Mouse (Mus musculus) cortical plate, adult 2 months (tissue): ENCODE measurements at regions not wholly inside any gene's neighbourhood (a gene's known extent, or its start where the extent isn't known, plus 50 kb on each side); places are given as distances from the start of the nearest gene placed in this dataset.

Experiments
- H3K27ac ChIP-seq: fragments of 200-500 bp; 2 replicates; pipeline ENCODE4 v1.5.1; 2012; ENCODE audit warnings: low read length, control low read depth, inconsistent platforms; ENCODE audit not compliant: insufficient read depth
- H3K4me1 ChIP-seq: fragments of 200-500 bp; 2 replicates; pipeline ENCODE4 v1.6.1; 2011; ENCODE audit warnings: low read length; ENCODE audit not compliant: control insufficient read depth, insufficient read depth
- H3K4me3 ChIP-seq: fragments of 200-500 bp; 2 replicates; pipeline ENCODE4 v1.5.1; 2011; ENCODE audit warnings: mild to moderate bottlenecking, low read length, control low read depth; ENCODE audit not compliant: insufficient read depth
- CTCF ChIP-seq: fragments of 200-500 bp; IDR thresholded peaks from 2 replicates; pipeline ENCODE4 v1.5.1; 2011; ENCODE audit warnings: mild to moderate bottlenecking, control low read depth, low read length; ENCODE audit not compliant: insufficient read depth; ENCODE audit errors: extremely low read depth
- POLR2A ChIP-seq: fragments of 200-500 bp; IDR thresholded peaks from 2 replicates; pipeline ENCODE4 v1.6.1; 2011; ENCODE audit warnings: mild to moderate bottlenecking, low read length, control low read depth; ENCODE audit not compliant: insufficient read depth; ENCODE audit errors: extremely low read depth

DNA sequence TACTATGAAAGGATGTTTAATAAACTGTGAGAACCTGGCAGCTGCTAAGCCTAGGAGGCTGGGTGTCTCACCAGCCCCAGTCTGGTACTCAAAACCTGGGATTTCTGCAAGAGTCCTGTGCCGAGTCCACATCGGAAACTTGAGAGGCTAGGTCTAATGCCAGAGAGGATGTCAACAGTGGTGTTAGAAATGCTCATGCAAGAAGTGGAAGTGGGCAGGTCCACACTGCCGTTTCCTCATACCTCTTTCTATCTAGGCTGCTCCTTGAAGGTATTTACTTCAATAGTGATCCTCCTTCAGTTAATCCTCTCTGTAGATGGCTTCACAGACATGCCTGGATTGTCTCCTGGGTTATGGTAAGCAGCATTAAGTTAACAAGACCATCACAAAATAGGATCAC lies 168.6 kb upstream of the Far2 start:
- TF ChIP-seq CTCF (no peak), POLR2A (no peak)
- no peak overlapping the region for H3K4me3 ChIP-seq
- H3K27ac ChIP-seq, result no peak overlapping the region
- H3K4me1 ChIP-seq, result no peaks in the 10 kb centered on the region

DNA sequence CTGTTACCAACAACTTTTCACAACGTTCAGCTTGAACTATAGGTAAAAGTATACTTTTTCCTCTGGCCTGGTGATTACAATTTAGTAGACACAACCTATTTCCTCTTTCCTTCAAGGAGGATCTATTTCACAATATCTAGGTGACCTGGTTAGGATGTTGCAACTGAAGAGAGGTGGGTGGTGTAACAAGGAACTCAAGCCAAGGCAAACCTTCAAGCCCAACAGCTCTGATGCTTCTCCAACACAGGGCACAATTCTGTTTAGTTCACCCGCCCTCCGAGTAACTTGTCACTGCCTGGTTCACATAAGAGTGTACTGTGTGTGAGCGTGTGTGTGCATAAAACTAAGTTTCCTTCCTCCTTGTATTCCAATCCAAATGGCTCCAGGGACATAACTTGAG lies 161.2 kb upstream of the Far2 start:
- TF ChIP-seq POLR2A (no peak), CTCF (no peak)

DNA sequence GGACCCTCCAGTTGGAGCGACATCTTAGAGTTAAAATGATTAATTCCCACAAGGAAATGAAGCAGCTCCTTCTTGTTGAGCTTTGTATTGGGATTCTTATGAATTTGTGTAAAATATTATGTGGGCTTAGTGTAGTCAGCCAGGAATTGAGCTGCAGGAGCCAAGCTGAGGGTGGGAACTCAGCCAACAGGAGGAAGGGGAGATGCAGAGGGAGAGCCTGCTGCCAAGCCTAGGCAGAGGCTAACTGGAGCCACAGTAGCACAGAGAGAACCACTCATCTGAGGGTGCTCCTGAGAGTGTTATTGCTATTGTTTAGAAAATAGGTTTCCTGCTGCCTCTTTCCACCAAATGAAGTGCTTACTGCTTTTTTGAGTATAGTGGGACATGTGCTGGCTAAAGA lies 127.4 kb upstream of the Far2 start:
- H3K4me1 ChIP-seq, result no peaks in the 10 kb centered on the region; the same call in 1 of the 2 replicates
- H3K4me3 ChIP-seq, result no peak overlapping the region
- no peak overlapping the region for H3K27ac ChIP-seq
- TF ChIP-seq POLR2A (no peak), CTCF (no peak)

More for the DNA sequence above, 161.2 kb upstream of the Far2 start:
- no peak overlapping the region for H3K4me3 ChIP-seq
- H3K4me1 ChIP-seq, result no peaks in the 10 kb centered on the region
- no peak overlapping the region for H3K27ac ChIP-seq

DNA sequence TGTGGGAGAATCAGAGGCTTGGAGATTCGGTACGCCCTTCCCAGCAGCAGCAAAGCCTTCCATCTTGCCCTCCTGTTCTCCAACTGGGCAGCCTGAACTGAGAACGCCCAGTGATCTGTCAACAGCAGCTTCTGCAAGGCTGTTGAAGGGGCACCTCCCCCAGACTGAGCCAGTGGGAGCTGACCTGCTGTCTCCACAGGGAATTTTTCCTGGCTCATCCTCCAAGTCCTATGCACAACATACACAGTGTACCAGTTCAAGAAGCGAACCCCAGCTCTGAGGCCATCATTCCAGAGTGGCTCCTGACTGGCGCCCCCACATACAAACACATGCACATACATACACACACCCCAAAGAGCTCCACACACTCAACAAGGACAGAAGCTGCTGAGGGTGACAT lies 126.0 kb upstream of the Far2 start:
- no peaks in the 10 kb centered on the region; the same call in 1 of the 2 replicates for H3K4me1 ChIP-seq
- no peak overlapping the region for H3K27ac ChIP-seq
- H3K4me3 ChIP-seq, result no peak overlapping the region
- TF ChIP-seq CTCF, result no peak
- no peak for TF ChIP-seq POLR2A

DNA sequence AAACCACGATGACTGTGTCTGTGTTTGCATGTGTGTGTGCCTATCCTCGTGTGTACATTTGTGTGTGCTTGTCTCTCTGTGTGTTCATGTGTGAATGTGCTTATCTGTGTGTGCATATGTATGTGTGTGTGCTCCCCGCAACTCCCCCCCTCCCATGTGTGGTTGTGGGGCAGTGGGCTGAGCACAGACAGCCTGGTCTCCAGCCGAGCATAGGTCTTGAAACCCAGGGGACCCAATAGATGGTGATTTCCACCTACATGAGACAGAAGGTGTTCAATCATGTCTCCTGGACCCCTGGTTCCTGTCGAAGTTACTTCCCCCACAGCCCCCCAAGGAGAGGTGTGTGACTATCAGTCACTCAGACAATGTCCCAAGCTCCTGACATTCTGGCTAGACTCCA lies 124.6 kb upstream of the Far2 start:
- H3K27ac ChIP-seq, result no peak overlapping the region
- H3K4me1 ChIP-seq, result no peaks in the 10 kb centered on the region; the same call in 1 of the 2 replicates
- no peak for TF ChIP-seq POLR2A
- TF ChIP-seq CTCF, result no peak
- no peak overlapping the region for H3K4me3 ChIP-seq

DNA sequence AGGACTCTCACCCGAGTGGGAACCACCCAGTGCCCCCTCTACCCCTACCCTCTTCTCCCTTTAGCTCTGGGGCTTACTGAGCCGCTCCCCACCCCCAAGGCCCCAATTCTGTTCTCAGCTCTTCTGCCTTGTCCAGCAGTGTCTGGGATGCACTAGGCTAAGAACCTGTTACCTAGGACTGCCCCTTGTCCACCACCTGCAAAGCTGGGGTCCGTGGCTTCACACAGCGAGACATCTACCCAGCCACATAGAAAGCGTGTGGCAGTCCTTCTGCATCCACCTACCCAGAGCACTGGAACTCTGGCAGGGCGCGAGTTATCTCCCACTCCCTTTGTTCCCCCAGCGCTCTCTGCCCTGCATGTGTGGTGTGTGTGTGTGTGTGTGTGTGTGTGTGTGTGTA lies 123.8 kb upstream of the Far2 start:
- Histone ChIP-seq H3K27ac (no peak overlapping the region), H3K4me3 (no peak overlapping the region), H3K4me1 (no peaks in the 10 kb centered on the region; the same call in 1 of the 2 replicates)
- no peak for TF ChIP-seq POLR2A
- no peak for TF ChIP-seq CTCF

DNA sequence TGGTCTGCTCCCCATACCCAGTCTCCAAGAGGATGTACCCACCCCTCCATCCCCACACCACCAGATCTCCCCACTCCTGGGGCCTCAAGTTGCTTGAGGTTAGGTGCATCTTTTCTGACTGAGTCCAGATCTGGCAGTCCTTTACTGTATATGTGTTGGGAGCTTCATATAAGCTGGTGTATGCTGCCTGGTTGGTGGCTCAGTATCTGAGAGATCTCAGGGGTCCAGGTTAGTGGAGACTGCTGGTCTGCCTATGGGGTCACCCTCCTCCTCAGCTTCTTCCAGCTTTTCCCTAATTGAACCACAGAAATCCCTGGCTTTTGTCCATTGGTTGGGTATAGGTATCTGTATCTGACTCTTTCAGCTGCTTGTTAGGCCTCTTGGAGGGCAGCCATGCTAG lies 118.1 kb upstream of the Far2 start:
- Histone ChIP-seq H3K4me3 (no peak overlapping the region), H3K4me1 (no peaks in the 10 kb centered on the region), H3K27ac (no peak overlapping the region)
- TF ChIP-seq POLR2A (no peak), CTCF (no peak)

DNA sequence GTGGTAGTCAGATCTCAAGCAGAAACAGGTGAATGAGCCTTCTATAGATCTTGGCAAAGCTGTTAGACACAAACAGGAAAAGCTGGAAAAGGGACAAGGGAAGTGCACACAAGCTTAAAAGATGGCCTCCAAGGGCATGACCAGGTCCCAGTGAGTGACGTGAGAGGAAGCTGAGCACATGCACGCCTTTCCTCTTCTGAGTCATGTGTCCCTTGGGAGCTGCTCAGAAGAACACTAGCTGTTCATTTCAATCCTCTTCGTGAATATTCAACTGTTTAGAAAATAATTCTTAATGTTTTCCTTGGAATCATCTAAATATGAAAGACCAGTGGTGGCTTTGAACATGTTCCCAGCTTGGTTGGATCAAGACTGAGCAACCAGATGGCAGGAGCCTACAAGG lies 103.0 kb upstream of the Far2 start:
- H3K27ac ChIP-seq, result no peak overlapping the region
- H3K4me1 ChIP-seq, result no peaks in the 10 kb centered on the region
- H3K4me3 ChIP-seq, result no peak overlapping the region
- TF ChIP-seq POLR2A, result no peak

DNA sequence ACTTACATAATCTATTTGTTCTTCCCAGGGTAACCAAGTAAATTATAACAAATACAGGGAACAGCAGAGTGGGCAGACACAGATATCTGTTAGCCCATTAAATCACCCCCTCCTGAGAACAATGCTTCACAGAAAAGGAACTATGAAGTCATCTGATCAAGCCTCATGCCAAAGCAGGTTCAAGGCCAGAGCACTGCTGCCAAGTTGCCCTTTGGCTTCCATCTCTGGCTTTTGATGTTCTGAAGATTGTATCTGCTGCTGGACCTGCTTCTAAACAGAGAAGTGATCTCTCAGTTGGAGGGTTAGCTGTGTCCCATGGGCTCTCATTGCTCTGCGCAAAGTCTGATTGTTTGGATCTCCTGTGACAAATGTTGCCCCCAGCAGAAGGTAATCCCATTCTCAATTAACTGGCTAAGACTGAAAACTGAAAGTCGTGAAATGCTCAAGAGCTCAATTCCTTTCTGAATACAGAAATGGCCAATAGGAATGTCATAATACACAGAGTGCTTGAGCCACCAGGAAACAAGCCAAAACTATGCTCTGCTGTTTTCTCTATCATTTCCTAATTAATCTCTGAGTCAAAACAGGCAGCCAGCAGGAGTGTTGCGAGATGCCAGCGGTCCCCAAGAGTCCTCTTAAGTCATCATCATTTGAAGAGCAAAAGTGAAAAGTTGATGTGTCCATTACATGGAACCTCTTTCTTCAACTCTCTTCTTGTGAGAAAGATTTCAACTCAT lies 102.0 kb upstream of the Far2 start:
- Histone ChIP-seq H3K27ac (no peak overlapping the region), H3K4me1 (no peaks in the 10 kb centered on the region), H3K4me3 (no peak overlapping the region)
- TF ChIP-seq CTCF (no peak), POLR2A (no peak)

DNA sequence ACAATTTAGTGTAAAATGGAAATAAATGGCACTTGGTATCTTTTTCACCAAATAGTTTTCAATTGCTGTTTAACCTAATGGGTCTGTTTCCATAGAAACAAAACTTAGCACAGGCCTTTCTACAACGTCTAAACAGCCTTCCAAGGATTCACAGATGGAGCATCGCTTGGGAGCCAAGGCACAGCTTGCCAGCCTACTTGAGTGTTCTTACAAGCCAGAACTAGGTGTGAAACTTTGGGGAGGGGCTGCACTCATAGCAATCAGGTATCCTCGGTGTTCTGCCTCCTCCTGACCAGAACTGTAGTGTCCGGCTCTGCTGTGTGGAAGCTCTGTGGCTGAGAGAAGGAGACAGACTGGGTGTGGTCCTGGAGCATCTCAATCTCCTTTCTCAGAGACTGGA lies 99.1 kb upstream of the Far2 start:
- no peak overlapping the region for H3K4me3 ChIP-seq
- TF ChIP-seq CTCF, result no peak
- no peak for TF ChIP-seq POLR2A
- H3K27ac ChIP-seq, result no peak overlapping the region
- H3K4me1 ChIP-seq, result no peaks in the 10 kb centered on the region; the same call in 1 of the 2 replicates
